Mouse (Mus musculus) testis, adult 2 months (tissue): ENCODE data around the gene Syne1.

Experiments used
- CTCF ChIP-seq: fragments of 200-500 bp; IDR thresholded peaks from 2 replicates; pipeline ENCODE4 v1.5.1; 2012; ENCODE audit warnings: low read depth, mild to moderate bottlenecking, inconsistent platforms, low read length, moderate library complexity; ENCODE audit not compliant: control insufficient read depth, insufficient read depth, insufficient replicate concordance
- POLR2A ChIP-seq: fragments of 200-500 bp; IDR thresholded peaks from 2 replicates; pipeline ENCODE4 v1.6.1; 2012; ENCODE audit warnings: low read depth, mild to moderate bottlenecking, inconsistent platforms, low read length, moderate library complexity; ENCODE audit not compliant: control insufficient read depth

DNA sequence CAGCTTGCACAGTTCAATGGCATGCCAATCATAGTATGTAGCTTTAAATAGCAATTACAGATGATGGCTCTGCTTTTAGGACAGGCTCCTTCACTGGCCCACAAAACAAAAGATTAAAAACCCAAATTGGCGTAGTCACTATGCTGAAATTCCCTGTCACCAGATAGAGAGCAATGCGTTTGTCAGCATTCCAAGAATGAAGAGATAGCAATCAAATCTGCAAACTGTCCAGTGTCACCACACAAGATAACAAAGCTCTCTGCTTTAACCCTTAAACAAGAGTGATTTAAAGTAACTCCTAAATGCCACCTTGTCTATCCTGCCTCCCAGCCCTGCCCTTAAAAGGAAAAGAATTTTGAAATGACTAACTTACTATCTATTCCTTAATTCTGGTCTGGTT, 374.9 kb downstream of the Syne1 start:
- TF ChIP-seq CTCF (no peak), POLR2A (no peak)
